Mouse (Mus musculus) right cerebral cortex, adult 2 months (tissue): ENCODE measurements around the gene Adnp.
A peak's percentile ranks its signal among the peaks of the same experiment; 100 is the strongest.

Experiments used
- DNase-seq, 2 experiments: peaks; one replicate each; pipeline ENCODE4 v3.0.0; 2021 to 2022; ENCODE audit warnings: low spot score in 2 of 2

Gene Adnp

GRCm38 (mm10) chr2:168205681-168206631 is 956 bp downstream of the Adnp start:
- DNase-seq = no peak

GRCm38 (mm10) chr2:168205265-168205664 is 1.6 kb downstream of the Adnp start:
- peak; percentile 93 to 94 for DNase-seq

- no peak for DNase-seq
Observed at GRCm38 (mm10) chr2:168204476-168204999, 2.4 kb downstream of the Adnp start.

- no peak for DNase-seq
Observed at GRCm38 (mm10) chr2:168200014-168200691, 6.8 kb downstream of the Adnp start.

- no peak for DNase-seq
Observed at GRCm38 (mm10) chr2:168199476-168199875, 7.4 kb downstream of the Adnp start.

- no peak for DNase-seq
Observed at GRCm38 (mm10) chr2:168198421-168198820, 8.5 kb downstream of the Adnp start.

GRCm38 (mm10) chr2:168195721-168196120 is 11.2 kb downstream of the Adnp start:
- no peak for DNase-seq

GRCm38 (mm10) chr2:168193685-168194084 is 13.2 kb downstream of the Adnp start:
- DNase-seq = no peak

- DNase-seq = no peak
Observed at GRCm38 (mm10) chr2:168191856-168192255, 15.1 kb downstream of the Adnp start.

- DNase-seq = no peak
Observed at GRCm38 (mm10) chr2:168175946-168176345, 31.0 kb downstream of the Adnp start.

GRCm38 (mm10) chr2:168170167-168170685 is 36.7 kb downstream of the Adnp start:
- no peak for DNase-seq

GRCm38 (mm10) chr2:168169800-168170113 is 37.2 kb downstream of the Adnp start:
- no peak for DNase-seq

GRCm38 (mm10) chr2:168168892-168169799 is 37.8 kb downstream of the Adnp start:
- no peak for DNase-seq

- no peak for DNase-seq
Observed at GRCm38 (mm10) chr2:168167781-168168180, 39.1 kb downstream of the Adnp start.

GRCm38 (mm10) chr2:168166750-168167460 is 40.0 kb downstream of the Adnp start:
- DNase-seq = no peak

GRCm38 (mm10) chr2:168161978-168162377 is 44.9 kb downstream of the Adnp start:
- DNase-seq = no peak

GRCm38 (mm10) chr2:168161514-168161971 is 45.4 kb downstream of the Adnp start:
- DNase-seq = no peak

GRCm38 (mm10) chr2:168160370-168160930 is 46.5 kb downstream of the Adnp start:
- DNase-seq = no peak

- no peak for DNase-seq
Observed at GRCm38 (mm10) chr2:168158911-168159711, 47.8 kb downstream of the Adnp start.
